Mouse (Mus musculus): Measurements from ENCODE around the gene Rfc2. TPM values are rescaled to one million over a fixed set of nuclear protein-coding genes. Genes with fewer than 3 reads are reported as not detected.
"Not testable (repeated sequence)": the region's sequence is repeated elsewhere in the genome, so short reads cannot be mapped to it uniquely, and the experiment has no call there.

Gene Rfc2
- polyA plus RNA-seq, 1 experiment: 133 TPM

- TF ChIP-seq POLR2A (IDR thresholded peaks at IDR 0.05; ENCODE audit: control insufficient read depth, extremely low read depth, insufficient read depth, low read length, poor library complexity): no peak
- no peak for TF ChIP-seq CTCF (IDR thresholded peaks at IDR 0.05; ENCODE audit: borderline replicate concordance, control insufficient read depth, extremely low read depth, insufficient read depth, low read length, poor library complexity)
- WGBS: 87% methylated on average over 4 of the region's 4 CpGs
- Histone ChIP-seq H3K27me3 (ENCODE audit: control insufficient read depth, insufficient read depth, low read length) (no peaks in the 10 kb centered on the region), H3K4me1 (replicated peaks; ENCODE audit: control insufficient read depth, insufficient read depth, low read length) (no peaks in the 10 kb centered on the region), H3K27ac (ENCODE audit: control insufficient read depth, insufficient read depth, low read length) (no peak overlapping the region), H3K4me3 (ENCODE audit: control insufficient read depth, insufficient read depth, low read length) (no peak overlapping the region), H3K36me3 (ENCODE audit: control insufficient read depth, insufficient read depth, low read length) (no peaks in the 10 kb centered on the region)
- no peak for DNase-seq
These were observed 65.3 kb downstream of the Rfc2 start for GRCm38 (mm10) chr5:134646461-134646860.

GRCm38 (mm10) chr5:134647394-134647793 is 66.2 kb downstream of the Rfc2 start:
- 96% methylated on average over 2 of the region's 2 CpGs for WGBS
- TF ChIP-seq POLR2A (IDR thresholded peaks at IDR 0.05; ENCODE audit: control insufficient read depth, extremely low read depth, insufficient read depth, low read length, poor library complexity) (no peak), CTCF (IDR thresholded peaks at IDR 0.05; ENCODE audit: borderline replicate concordance, control insufficient read depth, extremely low read depth, insufficient read depth, low read length, poor library complexity) (no peak)
- H3K27me3 ChIP-seq (ENCODE audit: control insufficient read depth, insufficient read depth, low read length): no peaks in the 10 kb centered on the region
- no peak overlapping the region for H3K4me3 ChIP-seq (ENCODE audit: control insufficient read depth, insufficient read depth, low read length)
- H3K4me1 ChIP-seq (replicated peaks; ENCODE audit: control insufficient read depth, insufficient read depth, low read length): no peaks in the 10 kb centered on the region
- H3K36me3 ChIP-seq (ENCODE audit: control insufficient read depth, insufficient read depth, low read length): no peaks in the 10 kb centered on the region
- H3K27ac ChIP-seq (ENCODE audit: control insufficient read depth, insufficient read depth, low read length): no peak overlapping the region
- DNase-seq: no peak

- peak; percentile 18 for DNase-seq
- H3K4me3 ChIP-seq (ENCODE audit: control insufficient read depth, insufficient read depth, low read length); H3K27ac ChIP-seq (ENCODE audit: control insufficient read depth, insufficient read depth, low read length); H3K36me3 ChIP-seq (ENCODE audit: control insufficient read depth, insufficient read depth, low read length); H3K4me1 ChIP-seq (replicated peaks; ENCODE audit: control insufficient read depth, insufficient read depth, low read length); H3K27me3 ChIP-seq (ENCODE audit: control insufficient read depth, insufficient read depth, low read length): not testable (repeated sequence)
- 80% methylated on average over 4 of the region's 4 CpGs for WGBS
These were observed 67.8 kb downstream of the Rfc2 start for GRCm38 (mm10) chr5:134648976-134649375.

- no peaks in the 10 kb centered on the region for H3K4me1 ChIP-seq (replicated peaks; ENCODE audit: control insufficient read depth, insufficient read depth, low read length)
- H3K27me3 ChIP-seq (ENCODE audit: control insufficient read depth, insufficient read depth, low read length): no peaks in the 10 kb centered on the region
- H3K27ac ChIP-seq (ENCODE audit: control insufficient read depth, insufficient read depth, low read length): no peak overlapping the region
- no peaks in the 10 kb centered on the region for H3K36me3 ChIP-seq (ENCODE audit: control insufficient read depth, insufficient read depth, low read length)
- DNase-seq: peak; percentile 66
- 55% methylated on average over 5 of the region's 5 CpGs for WGBS
- TF ChIP-seq POLR2A (IDR thresholded peaks at IDR 0.05; ENCODE audit: control insufficient read depth, extremely low read depth, insufficient read depth, low read length, poor library complexity) (no peak), CTCF (IDR thresholded peaks at IDR 0.05; ENCODE audit: borderline replicate concordance, control insufficient read depth, extremely low read depth, insufficient read depth, low read length, poor library complexity) (peak; percentile 47; the same call in 1 of the 2 replicates)
- no peak overlapping the region for H3K4me3 ChIP-seq (ENCODE audit: control insufficient read depth, insufficient read depth, low read length)
These were observed 69.8 kb downstream of the Rfc2 start for GRCm38 (mm10) chr5:134650926-134651325.

Other genes with a start within 250 kb of the Rfc2 start
- 75.6 and 83.9 TPM in 2 replicates for gene Gtf2ird1, start 124.7 kb upstream of the Rfc2 start, polyA plus RNA-seq (2012; rRNA removed)
- 23.4 and 26.0 TPM in 2 replicates for gene Clip2, start 28.9 kb upstream of the Rfc2 start, polyA plus RNA-seq (2012; rRNA removed)
- 0.09 and 0.15 TPM in 2 replicates for gene Syna, start 21.2 kb upstream of the Rfc2 start, polyA plus RNA-seq (2012; rRNA removed)
- 7.8 and 7.9 TPM in 2 replicates for gene Lat2, start 33.7 kb downstream of the Rfc2 start, polyA plus RNA-seq (2012; rRNA removed)
- gene Eif4h, start 58.1 kb downstream of the Rfc2 start, polyA plus RNA-seq (2012; rRNA removed): 322 and 363 TPM in 2 replicates
- 31.8 TPM in 2 replicates for gene Limk1, start 107.2 kb downstream of the Rfc2 start, polyA plus RNA-seq (2012; rRNA removed)
- 32.2 and 35.5 TPM in 2 replicates for gene Eln, start 166.0 kb downstream of the Rfc2 start, polyA plus RNA-seq (2012; rRNA removed)